Mouse (Mus musculus) liver, embryonic 13.5 days (tissue): Measurements from ENCODE around the gene Pou2f2. TPM values are rescaled to one million over a fixed set of nuclear protein-coding genes. Genes with fewer than 3 reads are reported as not detected.

Source experiments
- ATAC-seq: fragments of 200-750 bp; cut with Nextera tagmentation; 2 replicates; pipeline ENCODE4 v1.8.0; 2017; ENCODE audit warnings: low read depth, mild to moderate bottlenecking, moderate number of reproducible peaks, moderate library complexity
- DNase-seq: peaks from one replicate; pipeline ENCODE4 v3.0.0; 2022
- H3K27ac ChIP-seq: fragments of 300-500 bp; sonication (generic); 2 replicates; pipeline ENCODE4 v1.5.1; 2015; ENCODE audit warnings: moderate library complexity, mild to moderate bottlenecking, inconsistent platforms
- H3K27me3 ChIP-seq: fragments of 300-500 bp; sonication (generic); 2 replicates; pipeline ENCODE4 v1.6.1; 2015; ENCODE audit warnings: mild to moderate bottlenecking, inconsistent platforms
- H3K36me3 ChIP-seq: fragments of 300-500 bp; sonication (generic); 2 replicates; pipeline ENCODE4 v1.6.1; 2015; ENCODE audit warnings: mild to moderate bottlenecking, inconsistent platforms
- H3K4me1 ChIP-seq: fragments of 300-500 bp; sonication (generic); replicated peaks from 2 replicates; pipeline ENCODE4 v1.6.1; 2015; ENCODE audit warnings: inconsistent platforms
- H3K4me2 ChIP-seq: fragments of 300-500 bp; sonication (generic); 2 replicates; pipeline ENCODE4 v1.6.1; 2015; ENCODE audit warnings: inconsistent platforms, mild to moderate bottlenecking, moderate library complexity
- H3K4me3 ChIP-seq: fragments of 300-500 bp; sonication (generic); replicated peaks from 2 replicates; pipeline ENCODE4 v1.5.1; 2015; ENCODE audit warnings: mild to moderate bottlenecking, inconsistent platforms
- H3K9ac ChIP-seq: fragments of 300-500 bp; sonication (generic); 2 replicates; pipeline ENCODE4 v1.6.1; 2015; ENCODE audit warnings: mild to moderate bottlenecking, inconsistent platforms
- H3K9me3 ChIP-seq: fragments of 300-500 bp; sonication (generic); replicated peaks from 2 replicates; pipeline ENCODE4 v1.6.1; 2016; ENCODE audit warnings: inconsistent platforms
- WGBS: fragments of 180-500 bp; shearing (Covaris S2); methylation state at CpG from one replicate; pipeline ENCODE4 v1.1.7; 2015; ENCODE audit not compliant: insufficient replicate concordance; 5-methylcytosine and 5-hydroxymethylcytosine counted together
- polyA plus RNA-seq: library from polyadenylated mRNA; unstranded; fragments of >200 nt; fragmentation: Nextera tagmentation; extraction: Ambion mirVana; gene quantifications from 2 replicates; pipeline ENCODE4 v1.2.1, GENCODE M21; 2015

Pou2f2 gene
- polyA plus RNA-seq, 1 experiment from 2014 or later, result 1.5 TPM

GRCm38 (mm10) chr7:25214172-25214571 lies 34.6 kb upstream of the Pou2f2 start:
- Histone ChIP-seq H3K4me2 (no peak overlapping the region), H3K27me3 (no peaks in the 10 kb centered on the region), H3K27ac (peak overlapping the region; percentile 14; the same call in 1 of the 2 replicates), H3K4me1 (peaks cover 79% of the 10 kb centered on the region), H3K9me3 (no peaks in the 10 kb centered on the region), H3K9ac (no peak overlapping the region), H3K4me3 (no peak overlapping the region), H3K36me3 (peaks cover 93% of the 10 kb centered on the region)
- WGBS, result 83% methylated on average over 2 of the region's 2 CpGs
- ATAC-seq (no peak), DNase-seq (no peak)

GRCm38 (mm10) chr7:25213099-25213498 lies 33.6 kb upstream of the Pou2f2 start:
- ATAC-seq (no peak), DNase-seq (no peak)
- Histone ChIP-seq H3K4me2 (no peak overlapping the region), H3K9ac (no peak overlapping the region), H3K36me3 (peaks cover 98% of the 10 kb centered on the region), H3K4me3 (no peak overlapping the region), H3K4me1 (peaks cover 83% of the 10 kb centered on the region), H3K27ac (no peak overlapping the region; the same call in 1 of the 2 replicates), H3K27me3 (no peaks in the 10 kb centered on the region), H3K9me3 (no peaks in the 10 kb centered on the region)
- 28% methylated on average over 3 of the region's 3 CpGs for WGBS

- Histone ChIP-seq H3K4me2 (peak overlapping the region; percentile 72), H3K27me3 (no peaks in the 10 kb centered on the region), H3K9ac (peak overlapping the region; percentile 67; the same call in 1 of the 2 replicates), H3K4me3 (peak overlapping the region; percentile 48; the same call in 1 of the 2 replicates), H3K4me1 (peaks cover 93% of the 10 kb centered on the region), H3K27ac (peak overlapping the region; percentile 93), H3K36me3 (peaks cover 99% of the 10 kb centered on the region), H3K9me3 (no peaks in the 10 kb centered on the region)
- WGBS, result 88% methylated on average over 4 of the region's 4 CpGs
- DNase-seq (no peak), ATAC-seq (no peak)
Observed at GRCm38 (mm10) chr7:25210482-25210881, 31.0 kb upstream of the Pou2f2 start.

GRCm38 (mm10) chr7:25209161-25209622 lies 29.7 kb upstream of the Pou2f2 start:
- Histone ChIP-seq H3K9me3 (no peaks in the 10 kb centered on the region), H3K27me3 (no peaks in the 10 kb centered on the region), H3K9ac (peak overlapping the region; percentile 67), H3K4me3 (peak overlapping the region; percentile 48), H3K27ac (peak overlapping the region; percentile 93), H3K4me1 (peaks cover 95% of the 10 kb centered on the region), H3K4me2 (peak overlapping the region; percentile 72), H3K36me3 (peaks cover 100% of the 10 kb centered on the region)
- DNase-seq, result peak; percentile 40
- peak; percentile 91 for ATAC-seq
- WGBS, result 60% methylated on average over 3 of the region's 3 CpGs

GRCm38 (mm10) chr7:25206094-25206830 lies 26.7 kb upstream of the Pou2f2 start:
- WGBS, result 77% methylated on average over 16 of the region's 16 CpGs
- peaks cover 74% of the 10 kb centered on the region for H3K4me1 ChIP-seq
- DNase-seq (no peak), ATAC-seq (no peak)
- no peaks in the 10 kb centered on the region for H3K9me3 ChIP-seq
- peaks cover 100% of the 10 kb centered on the region for H3K36me3 ChIP-seq
- H3K9ac ChIP-seq, result no peak overlapping the region
- H3K4me3 ChIP-seq, result no peak overlapping the region
- H3K27me3 ChIP-seq, result no peaks in the 10 kb centered on the region
- H3K4me2 ChIP-seq, result no peak overlapping the region; the same call in 1 of the 2 replicates
- H3K27ac ChIP-seq, result peak overlapping the region; percentile 93

- Histone ChIP-seq H3K4me1 (peaks cover 67% of the 10 kb centered on the region), H3K27me3 (no peaks in the 10 kb centered on the region), H3K27ac (peak overlapping the region; percentile 66), H3K36me3 (peaks cover 99% of the 10 kb centered on the region), H3K4me2 (peak overlapping the region; percentile 15), H3K4me3 (no peak overlapping the region), H3K9ac (no peak overlapping the region), H3K9me3 (no peaks in the 10 kb centered on the region)
- ATAC-seq (no peak), DNase-seq (no peak)
- 44% methylated on average over 16 of the region's 16 CpGs for WGBS
Observed at GRCm38 (mm10) chr7:25205355-25206093, 26.0 kb upstream of the Pou2f2 start.

GRCm38 (mm10) chr7:25203624-25204023 lies 24.1 kb upstream of the Pou2f2 start:
- peaks cover 80% of the 10 kb centered on the region for H3K36me3 ChIP-seq
- H3K27ac ChIP-seq, result no peak overlapping the region
- no peak overlapping the region for H3K4me2 ChIP-seq
- no peak overlapping the region for H3K4me3 ChIP-seq
- H3K9me3 ChIP-seq, result no peaks in the 10 kb centered on the region
- H3K9ac ChIP-seq, result no peak overlapping the region
- DNase-seq, result no peak
- no peaks in the 10 kb centered on the region for H3K27me3 ChIP-seq
- 87% methylated on average over 19 of the region's 20 CpGs for WGBS
- H3K4me1 ChIP-seq, result peaks cover 53% of the 10 kb centered on the region
- no peak for ATAC-seq

GRCm38 (mm10) chr7:25197384-25198018 lies 18.0 kb upstream of the Pou2f2 start:
- Histone ChIP-seq H3K4me2 (no peak overlapping the region), H3K4me1 (peaks cover 51% of the 10 kb centered on the region), H3K9me3 (no peaks in the 10 kb centered on the region), H3K27me3 (no peaks in the 10 kb centered on the region), H3K9ac (no peak overlapping the region), H3K4me3 (no peak overlapping the region), H3K36me3 (peaks cover 19% of the 10 kb centered on the region), H3K27ac (no peak overlapping the region)
- 69% methylated on average over 10 of the region's 10 CpGs for WGBS
- ATAC-seq (no peak), DNase-seq (no peak)

- H3K4me2 ChIP-seq, result peak overlapping the region; percentile 43; the same call in 1 of the 2 replicates
Observed at GRCm38 (mm10) chr7:25196107-25196506, 16.6 kb upstream of the Pou2f2 start.

GRCm38 (mm10) chr7:25195148-25195547 lies 15.6 kb upstream of the Pou2f2 start:
- peak overlapping the region; percentile 43 for H3K4me2 ChIP-seq
- peaks cover 51% of the 10 kb centered on the region for H3K4me1 ChIP-seq
- no peaks in the 10 kb centered on the region for H3K9me3 ChIP-seq
- no peak overlapping the region for H3K4me3 ChIP-seq
- DNase-seq, result peak; percentile 64
- peak overlapping the region; percentile 78 for H3K27ac ChIP-seq
- ATAC-seq, result peak; percentile 99
- 68% methylated on average over 3 of the region's 3 CpGs for WGBS
- H3K9ac ChIP-seq, result peak overlapping the region; percentile 52
- no peaks in the 10 kb centered on the region for H3K27me3 ChIP-seq
- H3K36me3 ChIP-seq, result no peaks in the 10 kb centered on the region

More at GRCm38 (mm10) chr7:25196107-25196506, 16.6 kb upstream of the Pou2f2 start:
- H3K27ac ChIP-seq, result peak overlapping the region; percentile 78
- ATAC-seq (no peak), DNase-seq (no peak)
- no peaks in the 10 kb centered on the region for H3K9me3 ChIP-seq
- H3K36me3 ChIP-seq, result peaks cover 5% of the 10 kb centered on the region
- H3K9ac ChIP-seq, result peak overlapping the region; percentile 4; the same call in 1 of the 2 replicates
- 63% methylated on average over 9 of the region's 9 CpGs for WGBS
- H3K4me1 ChIP-seq, result peaks cover 51% of the 10 kb centered on the region
- H3K27me3 ChIP-seq, result no peaks in the 10 kb centered on the region
- H3K4me3 ChIP-seq, result no peak overlapping the region

- Histone ChIP-seq H3K9me3 (no peaks in the 10 kb centered on the region), H3K9ac (no peak overlapping the region), H3K4me1 (peaks cover 35% of the 10 kb centered on the region), H3K27ac (no peak overlapping the region), H3K27me3 (no peaks in the 10 kb centered on the region), H3K4me2 (no peak overlapping the region), H3K4me3 (no peak overlapping the region), H3K36me3 (no peaks in the 10 kb centered on the region)
- 71% methylated on average over 8 of the region's 8 CpGs for WGBS
- DNase-seq, result no peak
- ATAC-seq, result no peak
Observed at GRCm38 (mm10) chr7:25192110-25192509, 12.6 kb upstream of the Pou2f2 start.
